Mouse (Mus musculus): ENCODE measurements at regions not wholly inside any gene's neighbourhood (a gene's known extent, or its start where the extent isn't known, plus 50 kb on each side); places are given as distances from the start of the nearest gene placed in this dataset.

- H3K36me3 ChIP-seq (ENCODE audit: control insufficient read depth, insufficient read depth, low read length) = no peaks in the 10 kb centered on the region
- 60% methylated on average over 3 of the region's 3 CpGs for WGBS
- no peak overlapping the region for H3K27ac ChIP-seq (ENCODE audit: insufficient read depth, low read depth, low read length)
- no peak overlapping the region for H3K4me3 ChIP-seq (ENCODE audit: low read depth, low read length)
- H3K4me1 ChIP-seq (ENCODE audit: control insufficient read depth, insufficient read depth, insufficient read length, low read length) = no peaks in the 10 kb centered on the region
- TF ChIP-seq POLR2A (IDR thresholded peaks at IDR 0.05; ENCODE audit: low read depth, low read length) (no peak), CTCF (IDR thresholded peaks at IDR 0.05; ENCODE audit: extremely low read depth, insufficient read length, insufficient replicate concordance, low read depth, low read length) (no peak)
- no peaks in the 10 kb centered on the region for H3K27me3 ChIP-seq (ENCODE audit: control insufficient read depth, insufficient read depth, low read length)
These were observed 783.1 kb downstream of the Gsdmc2 start for GRCm38 (mm10) chr15:63061891-63062290.

- Histone ChIP-seq H3K4me3 (ENCODE audit: low read depth, low read length) (no peak overlapping the region), H3K27ac (ENCODE audit: insufficient read depth, low read depth, low read length) (no peak overlapping the region), H3K36me3 (ENCODE audit: control insufficient read depth, insufficient read depth, low read length) (no peaks in the 10 kb centered on the region), H3K27me3 (ENCODE audit: control insufficient read depth, insufficient read depth, low read length) (no peaks in the 10 kb centered on the region), H3K4me1 (ENCODE audit: control insufficient read depth, insufficient read depth, insufficient read length, low read length) (no peaks in the 10 kb centered on the region)
- 82% methylated on average over 3 of the region's 3 CpGs for WGBS
- TF ChIP-seq CTCF (IDR thresholded peaks at IDR 0.05; ENCODE audit: extremely low read depth, insufficient read length, insufficient replicate concordance, low read depth, low read length) (no peak), POLR2A (IDR thresholded peaks at IDR 0.05; ENCODE audit: low read depth, low read length) (no peak)
These were observed 784.2 kb downstream of the Gsdmc2 start for GRCm38 (mm10) chr15:63060826-63061225.

- no peak overlapping the region for H3K27ac ChIP-seq (ENCODE audit: insufficient read depth, low read depth, low read length)
- H3K4me3 ChIP-seq (ENCODE audit: low read depth, low read length) = no peak overlapping the region
- H3K4me1 ChIP-seq (ENCODE audit: control insufficient read depth, insufficient read depth, insufficient read length, low read length) = no peaks in the 10 kb centered on the region
- WGBS = 75% methylated on average over 3 of the region's 3 CpGs
- no peak for TF ChIP-seq CTCF (IDR thresholded peaks at IDR 0.05; ENCODE audit: extremely low read depth, insufficient read length, insufficient replicate concordance, low read depth, low read length)
- no peak for TF ChIP-seq POLR2A (IDR thresholded peaks at IDR 0.05; ENCODE audit: low read depth, low read length)
- no peaks in the 10 kb centered on the region for H3K27me3 ChIP-seq (ENCODE audit: control insufficient read depth, insufficient read depth, low read length)
- no peaks in the 10 kb centered on the region for H3K36me3 ChIP-seq (ENCODE audit: control insufficient read depth, insufficient read depth, low read length)
These were observed 792.3 kb downstream of the Gsdmc2 start for GRCm38 (mm10) chr15:63052570-63053255.

DNA sequence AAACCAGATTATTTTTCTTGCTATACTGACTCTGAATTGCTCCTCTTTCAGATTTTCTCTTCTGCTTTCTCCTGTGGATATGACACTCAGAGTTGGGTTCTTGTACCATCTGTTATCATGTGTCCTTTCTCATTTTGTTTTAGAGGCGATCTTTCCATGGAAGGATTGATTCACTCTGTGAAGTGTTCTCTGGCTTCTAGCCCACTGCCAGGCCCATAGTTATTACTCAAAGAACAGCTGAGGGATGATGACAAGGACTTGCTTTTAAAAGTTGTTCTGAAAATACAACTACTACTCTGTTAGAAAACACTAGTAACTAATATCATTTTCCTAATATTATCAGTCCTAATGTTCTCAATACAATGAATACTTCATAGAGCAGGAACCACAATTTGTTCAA, 794.9 kb downstream of the Gsdmc2 start:
- TF ChIP-seq CTCF (IDR thresholded peaks at IDR 0.05; ENCODE audit: extremely low read depth, insufficient read length, insufficient replicate concordance, low read depth, low read length) = no peak
- Histone ChIP-seq H3K4me3 (ENCODE audit: low read depth, low read length) (no peak overlapping the region), H3K27me3 (ENCODE audit: control insufficient read depth, insufficient read depth, low read length) (no peaks in the 10 kb centered on the region), H3K36me3 (ENCODE audit: control insufficient read depth, insufficient read depth, low read length) (no peaks in the 10 kb centered on the region), H3K27ac (ENCODE audit: insufficient read depth, low read depth, low read length) (no peak overlapping the region), H3K4me1 (ENCODE audit: control insufficient read depth, insufficient read depth, insufficient read length, low read length) (no peaks in the 10 kb centered on the region)
- 74% methylated on average over 1 of the region's 1 CpGs for WGBS

DNA sequence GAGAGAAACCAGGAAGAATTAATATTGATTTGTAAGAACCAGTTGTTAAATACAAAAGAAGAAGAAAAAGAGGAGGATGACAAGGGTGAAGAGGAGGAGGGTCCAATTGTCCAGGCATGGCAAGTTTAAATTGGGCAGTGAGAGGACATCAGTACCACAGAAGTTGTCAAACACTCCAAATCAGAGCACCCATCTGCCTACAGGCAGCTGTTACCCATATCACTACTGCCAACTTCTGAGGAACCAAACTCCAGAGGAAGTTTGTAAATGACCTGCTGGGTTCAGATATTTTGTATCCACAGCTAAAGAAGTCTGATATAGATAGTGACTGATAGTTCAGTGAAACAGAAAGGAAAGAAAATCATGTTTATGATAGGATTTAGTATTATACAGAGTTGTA, 802.6 kb downstream of the Gsdmc2 start:
- no peaks in the 10 kb centered on the region for H3K36me3 ChIP-seq (ENCODE audit: control insufficient read depth, insufficient read depth, low read length)
- no peak overlapping the region for H3K4me3 ChIP-seq (ENCODE audit: low read depth, low read length)
- H3K4me1 ChIP-seq (ENCODE audit: control insufficient read depth, insufficient read depth, insufficient read length, low read length) = no peaks in the 10 kb centered on the region
- H3K27ac ChIP-seq (ENCODE audit: insufficient read depth, low read depth, low read length) = no peak overlapping the region
- no peaks in the 10 kb centered on the region for H3K27me3 ChIP-seq (ENCODE audit: control insufficient read depth, insufficient read depth, low read length)
- TF ChIP-seq POLR2A (IDR thresholded peaks at IDR 0.05; ENCODE audit: low read depth, low read length) (no peak), CTCF (IDR thresholded peaks at IDR 0.05; ENCODE audit: extremely low read depth, insufficient read length, insufficient replicate concordance, low read depth, low read length) (no peak)

- Histone ChIP-seq H3K27ac (ENCODE audit: insufficient read depth, low read depth, low read length) (no peak overlapping the region), H3K27me3 (ENCODE audit: control insufficient read depth, insufficient read depth, low read length) (no peaks in the 10 kb centered on the region), H3K36me3 (ENCODE audit: control insufficient read depth, insufficient read depth, low read length) (no peaks in the 10 kb centered on the region), H3K4me1 (ENCODE audit: control insufficient read depth, insufficient read depth, insufficient read length, low read length) (no peaks in the 10 kb centered on the region), H3K4me3 (ENCODE audit: low read depth, low read length) (no peak overlapping the region)
- WGBS = 85% methylated on average over 7 of the region's 7 CpGs
- TF ChIP-seq CTCF (IDR thresholded peaks at IDR 0.05; ENCODE audit: extremely low read depth, insufficient read length, insufficient replicate concordance, low read depth, low read length) = no peak
- no peak for TF ChIP-seq POLR2A (IDR thresholded peaks at IDR 0.05; ENCODE audit: low read depth, low read length)
These were observed 808.7 kb downstream of the Gsdmc2 start for GRCm38 (mm10) chr15:63036241-63036640.

- no peaks in the 10 kb centered on the region for H3K4me1 ChIP-seq (ENCODE audit: control insufficient read depth, insufficient read depth, insufficient read length, low read length)
- H3K27me3 ChIP-seq (ENCODE audit: control insufficient read depth, insufficient read depth, low read length) = no peaks in the 10 kb centered on the region
- no peak overlapping the region for H3K4me3 ChIP-seq (ENCODE audit: low read depth, low read length)
- H3K36me3 ChIP-seq (ENCODE audit: control insufficient read depth, insufficient read depth, low read length) = no peaks in the 10 kb centered on the region
- TF ChIP-seq POLR2A (IDR thresholded peaks at IDR 0.05; ENCODE audit: low read depth, low read length) = no peak
- no peak for TF ChIP-seq CTCF (IDR thresholded peaks at IDR 0.05; ENCODE audit: extremely low read depth, insufficient read length, insufficient replicate concordance, low read depth, low read length)
- WGBS = 39% methylated on average over 2 of the region's 2 CpGs
- H3K27ac ChIP-seq (ENCODE audit: insufficient read depth, low read depth, low read length) = no peak overlapping the region
These were observed 824.2 kb downstream of the Gsdmc2 start for GRCm38 (mm10) chr15:63020826-63021225.

Measured in small intestine, adult 2 months (tissue).